Mouse (Mus musculus): ENCODE data around the gene Sf3b2.

- no peak for TF ChIP-seq POLR2A (IDR thresholded peaks at IDR 0.05; ENCODE audit: extremely low read depth, insufficient read depth, low read length)
- TF ChIP-seq CTCF (IDR thresholded peaks at IDR 0.05; ENCODE audit: extremely low read depth, insufficient read depth, low read length), result no peak
Measured at GRCm38 (mm10) chr19:5276531-5276930, 18.7 kb downstream of the Sf3b2 start.
